Mouse (Mus musculus): ENCODE data around the gene P4ha2. TPM values are rescaled to one million over a fixed set of nuclear protein-coding genes. Genes with fewer than 3 reads are reported as not detected.

Gene P4ha2
- polyA plus RNA-seq, 2 experiments: 1.7 to 1.8 TPM

GRCm38 (mm10) chr11:54160920-54161319 is 61.0 kb downstream of the P4ha2 start:
- Histone ChIP-seq H3K4me1 (replicated peaks; ENCODE audit: control insufficient read depth in 2 of 2, insufficient read depth in 2 of 2, low read length in 1 of 2) (no peaks in the 10 kb centered on the region), H3K27ac (no peak overlapping the region), H3K9me3 (ENCODE audit: control insufficient read depth, low read length) (no peaks in the 10 kb centered on the region), H3K36me3 (replicated peaks; ENCODE audit: control insufficient read depth, insufficient read depth, low read depth) (no peaks in the 10 kb centered on the region), H3K9ac (replicated peaks) (no peak overlapping the region), H3K4me2 (ENCODE audit: low read depth) (no peak overlapping the region), H3K4me3 (ENCODE audit: insufficient read depth in 1 of 2, low read depth in 2 of 2, low read length in 2 of 2) (no peak overlapping the region), H3K27me3 (ENCODE audit: control insufficient read depth, insufficient read depth, low read length) (no peaks in the 10 kb centered on the region)
- DNase-seq (ENCODE audit: low read depth in 3 of 3, low spot score in 3 of 3) (no peak), ATAC-seq (ENCODE audit: insufficient read depth) (no peak)
- 5% methylated on average over 2 of the region's 2 CpGs for WGBS (ENCODE audit: insufficient replicate concordance)
- TF ChIP-seq EP300 (IDR thresholded peaks at IDR 0.05; ENCODE audit: low read depth) (no peak), CTCF (IDR thresholded peaks at IDR 0.05; ENCODE audit: low read depth) (no peak)

- no peaks in the 10 kb centered on the region for H3K9me3 ChIP-seq (ENCODE audit: control insufficient read depth, low read length)
- no peaks in the 10 kb centered on the region for H3K27me3 ChIP-seq (ENCODE audit: control insufficient read depth, insufficient read depth, low read length)
- H3K27ac ChIP-seq: no peak overlapping the region
- no peak for TF ChIP-seq EP300 (IDR thresholded peaks at IDR 0.05; ENCODE audit: low read depth)
- no peak for TF ChIP-seq CTCF (IDR thresholded peaks at IDR 0.05; ENCODE audit: low read depth)
- H3K9ac ChIP-seq (replicated peaks): no peak overlapping the region
- H3K4me2 ChIP-seq (ENCODE audit: low read depth): no peak overlapping the region
- H3K4me3 ChIP-seq (ENCODE audit: insufficient read depth in 1 of 2, low read depth in 2 of 2, low read length in 2 of 2): no peak overlapping the region
- 16% methylated on average over 2 of the region's 2 CpGs for WGBS (ENCODE audit: insufficient replicate concordance)
- DNase-seq (ENCODE audit: low read depth in 3 of 3, low spot score in 3 of 3) (no peak), ATAC-seq (ENCODE audit: insufficient read depth) (no peak)
- H3K36me3 ChIP-seq (replicated peaks; ENCODE audit: control insufficient read depth, insufficient read depth, low read depth): no peaks in the 10 kb centered on the region
- H3K4me1 ChIP-seq (replicated peaks; ENCODE audit: control insufficient read depth in 2 of 2, insufficient read depth in 2 of 2, low read length in 1 of 2): no peaks in the 10 kb centered on the region
Observed at GRCm38 (mm10) chr11:54161514-54161913, 61.6 kb downstream of the P4ha2 start.

GRCm38 (mm10) chr11:54162968-54163367 is 63.1 kb downstream of the P4ha2 start:
- TF ChIP-seq CTCF (IDR thresholded peaks at IDR 0.05; ENCODE audit: low read depth) (no peak), EP300 (IDR thresholded peaks at IDR 0.05; ENCODE audit: low read depth) (no peak)
- ATAC-seq (ENCODE audit: insufficient read depth) (no peak), DNase-seq (ENCODE audit: low read depth in 3 of 3, low spot score in 3 of 3) (no peak)
- H3K9ac ChIP-seq (replicated peaks): no peak overlapping the region
- H3K36me3 ChIP-seq (replicated peaks; ENCODE audit: control insufficient read depth, insufficient read depth, low read depth): no peaks in the 10 kb centered on the region
- no peaks in the 10 kb centered on the region for H3K9me3 ChIP-seq (ENCODE audit: control insufficient read depth, low read length)
- no peaks in the 10 kb centered on the region for H3K27me3 ChIP-seq (ENCODE audit: control insufficient read depth, insufficient read depth, low read length)
- no peak overlapping the region for H3K4me2 ChIP-seq (ENCODE audit: low read depth)
- no peak overlapping the region for H3K4me3 ChIP-seq (ENCODE audit: insufficient read depth in 1 of 2, low read depth in 2 of 2, low read length in 2 of 2)
- H3K4me1 ChIP-seq (replicated peaks; ENCODE audit: control insufficient read depth in 2 of 2, insufficient read depth in 2 of 2, low read length in 1 of 2): no peaks in the 10 kb centered on the region
- H3K27ac ChIP-seq: no peak overlapping the region
- 68% methylated on average over 1 of the region's 1 CpGs for WGBS (ENCODE audit: insufficient replicate concordance)

- Histone ChIP-seq H3K4me1 (replicated peaks; ENCODE audit: control insufficient read depth in 2 of 2, insufficient read depth in 2 of 2, low read length in 1 of 2) (no peaks in the 10 kb centered on the region), H3K27me3 (ENCODE audit: control insufficient read depth, insufficient read depth, low read length) (no peaks in the 10 kb centered on the region), H3K36me3 (replicated peaks; ENCODE audit: control insufficient read depth, insufficient read depth, low read depth) (no peaks in the 10 kb centered on the region), H3K4me2 (ENCODE audit: low read depth) (no peak overlapping the region), H3K9ac (replicated peaks) (no peak overlapping the region), H3K27ac (no peak overlapping the region), H3K4me3 (ENCODE audit: insufficient read depth in 1 of 2, low read depth in 2 of 2, low read length in 2 of 2) (no peak overlapping the region), H3K9me3 (ENCODE audit: control insufficient read depth, low read length) (no peaks in the 10 kb centered on the region)
- 22% methylated on average over 3 of the region's 3 CpGs for WGBS (ENCODE audit: insufficient replicate concordance)
- ATAC-seq (ENCODE audit: insufficient read depth): no peak
- DNase-seq (ENCODE audit: low read depth in 3 of 3, low spot score in 3 of 3): no peak
- TF ChIP-seq CTCF (IDR thresholded peaks at IDR 0.05; ENCODE audit: low read depth) (no peak), EP300 (IDR thresholded peaks at IDR 0.05; ENCODE audit: low read depth) (no peak)
Observed at GRCm38 (mm10) chr11:54169432-54170295, 69.8 kb downstream of the P4ha2 start.

DNA sequence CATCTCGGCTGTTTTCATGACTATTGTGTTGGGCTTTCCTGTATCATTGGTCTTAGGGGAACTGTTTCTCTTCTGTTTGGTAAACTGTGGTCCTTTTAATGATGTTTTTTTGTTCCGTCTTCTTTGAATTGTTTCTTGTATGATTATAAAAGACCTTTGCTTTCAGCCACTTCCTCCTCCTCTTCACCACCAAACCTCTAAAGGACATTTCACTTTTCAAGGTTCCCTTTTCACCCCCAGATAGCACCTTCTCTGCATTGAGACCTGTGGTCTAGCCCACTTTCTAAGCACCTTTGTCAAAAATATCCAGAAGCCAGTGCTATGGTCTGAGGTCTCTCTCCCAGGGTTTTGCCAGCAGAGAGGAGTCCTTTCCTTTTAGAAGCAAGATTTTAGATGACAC is 71.3 kb downstream of the P4ha2 start:
- H3K4me1 ChIP-seq (replicated peaks; ENCODE audit: control insufficient read depth in 2 of 2, insufficient read depth in 2 of 2, low read length in 1 of 2): no peaks in the 10 kb centered on the region
- no peak overlapping the region for H3K9ac ChIP-seq (replicated peaks)
- H3K27me3 ChIP-seq (ENCODE audit: control insufficient read depth, insufficient read depth, low read length): no peaks in the 10 kb centered on the region
- DNase-seq (ENCODE audit: low read depth in 3 of 3, low spot score in 3 of 3): no peak
- no peaks in the 10 kb centered on the region for H3K9me3 ChIP-seq (ENCODE audit: control insufficient read depth, low read length)
- no peaks in the 10 kb centered on the region for H3K36me3 ChIP-seq (replicated peaks; ENCODE audit: control insufficient read depth, insufficient read depth, low read depth)
- ATAC-seq (ENCODE audit: insufficient read depth): no peak
- no peak overlapping the region for H3K4me2 ChIP-seq (ENCODE audit: low read depth)
- TF ChIP-seq EP300 (IDR thresholded peaks at IDR 0.05; ENCODE audit: low read depth) (no peak), CTCF (IDR thresholded peaks at IDR 0.05; ENCODE audit: low read depth) (no peak)
- 20% methylated on average over 2 of the region's 2 CpGs for WGBS (ENCODE audit: insufficient replicate concordance)
- H3K4me3 ChIP-seq (ENCODE audit: insufficient read depth in 1 of 2, low read depth in 2 of 2, low read length in 2 of 2): no peak overlapping the region
- no peak overlapping the region for H3K27ac ChIP-seq
